Mouse (Mus musculus): ENCODE measurements around the gene Prg2. TPM values are rescaled to one million over a fixed set of nuclear protein-coding genes. Genes with fewer than 3 reads are reported as not detected.

The Prg2 gene
- polyA plus RNA-seq (2012; rRNA removed), result 0.29 and 0.43 TPM in 2 replicates

DNA sequence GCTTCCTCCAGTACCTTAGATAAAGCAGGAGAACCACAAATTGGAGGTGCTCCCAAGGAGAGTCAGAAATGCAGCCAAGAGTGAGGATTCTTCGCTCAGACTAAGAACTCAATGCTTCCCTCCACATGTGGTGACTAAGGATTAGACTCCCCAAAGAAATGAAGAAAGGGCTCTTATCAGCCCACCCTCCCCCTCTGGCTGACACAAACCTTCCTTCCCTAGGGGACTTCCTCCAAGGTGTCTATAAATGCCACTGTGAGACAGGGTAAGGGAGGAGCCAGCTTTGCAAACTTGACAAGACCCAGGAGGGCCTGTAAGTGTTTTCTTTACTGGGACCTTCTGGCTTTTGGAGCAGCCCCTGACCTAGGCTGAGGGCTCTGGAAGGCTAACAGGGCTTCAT, at the start of gene Prg2:
Gene Prg2, plus strand, starts transcription at position 274 of the 400 bp plus-strand sequence.

DNA sequence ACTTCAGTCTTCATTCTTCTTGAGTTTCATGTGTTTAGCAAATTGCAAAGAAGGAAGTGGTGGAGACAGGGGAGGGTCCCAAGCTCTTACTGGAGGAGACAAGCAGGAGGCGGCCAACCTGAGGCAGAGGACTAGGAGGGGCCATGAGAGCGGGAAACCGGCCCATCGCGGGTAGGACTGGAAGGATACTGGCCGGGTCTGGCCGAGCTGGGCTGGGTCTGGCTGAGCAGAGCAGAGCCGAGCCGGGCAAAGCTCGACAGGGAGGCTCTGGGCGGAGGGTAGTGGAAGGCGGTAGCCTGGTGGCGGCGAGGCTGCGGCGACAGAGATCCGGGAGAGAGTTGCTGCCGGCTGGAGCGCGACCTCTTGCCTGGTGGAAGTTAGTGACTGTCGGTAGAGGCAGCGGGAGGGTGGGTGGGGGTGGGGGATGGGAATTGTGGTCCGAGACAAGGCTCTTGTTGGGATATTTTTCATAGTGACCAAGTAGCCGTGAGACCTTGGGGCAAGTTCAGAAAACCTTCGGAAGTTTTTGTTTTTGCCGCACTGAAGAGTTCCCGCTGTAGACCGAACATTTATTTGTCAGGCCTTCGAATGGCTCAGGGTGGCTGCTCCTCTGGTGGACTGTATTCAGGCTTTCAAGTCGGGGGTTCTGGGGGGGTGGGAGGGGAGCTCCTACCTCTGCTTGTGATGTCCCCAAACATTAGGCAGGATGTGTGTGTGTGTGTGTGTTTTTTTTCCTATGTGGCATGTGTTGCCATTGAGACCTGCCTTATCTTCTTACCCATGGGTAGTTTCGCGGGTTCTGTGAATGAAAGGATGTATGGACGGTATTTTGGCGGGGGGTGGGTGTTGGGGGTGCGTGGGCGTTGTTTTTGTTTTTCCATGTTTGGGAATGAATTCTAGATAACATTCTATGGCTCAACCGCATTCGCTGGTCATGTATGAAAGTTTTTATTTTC, 43.5 kb upstream of the Prg2 start, which contains the start of gene Slc43a3:
Gene Slc43a3, plus strand, starts transcription at position 106 of the 956 bp plus-strand sequence.

DNA sequence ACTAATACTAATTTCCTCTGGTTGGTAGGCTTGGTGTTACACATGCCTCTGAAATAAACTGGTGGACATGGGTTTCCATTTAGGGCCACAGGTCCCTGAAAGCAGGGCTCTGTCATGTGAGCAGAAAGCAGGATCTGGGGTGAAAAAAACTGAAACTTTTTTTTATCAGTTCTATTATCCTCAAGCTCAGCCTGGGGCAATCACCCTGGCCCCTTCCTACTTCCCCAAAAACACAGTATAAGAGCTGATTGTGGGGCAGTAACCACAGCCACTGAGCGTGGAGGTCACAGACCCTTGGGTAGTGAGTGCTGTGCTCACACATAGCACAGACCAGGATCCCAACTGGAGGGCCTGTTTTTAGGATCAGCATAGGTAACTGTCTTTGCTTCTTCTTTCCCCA, 7.7 kb downstream of the Prg2 start, which contains the start of gene Prg3:
Gene Prg3, plus strand, starts transcription at position 286 of the 400 bp plus-strand sequence.

Other genes starting within 250 kb of the Prg2 start
- 6.1 and 7.2 TPM in 2 replicates for gene Ypel4, start 246.4 kb upstream of the Prg2 start, polyA plus RNA-seq (2012; rRNA removed)
- gene Gm19426, start 236.8 kb upstream of the Prg2 start, polyA plus RNA-seq (2012; rRNA removed), result 0.17 and 0.35 TPM in 2 replicates
- 227 and 242 TPM in 2 replicates for gene Serping1, start 205.0 kb upstream of the Prg2 start, polyA plus RNA-seq (2012; rRNA removed)
- gene Ube2l6, start 181.6 kb upstream of the Prg2 start, polyA plus RNA-seq (2012; rRNA removed), result 11.1 and 16.7 TPM in 2 replicates
- not detected in 2 replicates for gene Smtnl1, start 157.8 kb upstream of the Prg2 start, polyA plus RNA-seq (2012; rRNA removed)
- 28.1 and 31.6 TPM in 2 replicates for gene Timm10, start 153.5 kb upstream of the Prg2 start, polyA plus RNA-seq (2012; rRNA removed)
- 10.5 and 10.6 TPM in 2 replicates for gene Slc43a1, start 141.6 kb upstream of the Prg2 start, polyA plus RNA-seq (2012; rRNA removed)
- 3.2 and 4.2 TPM in 2 replicates for gene Rtn4rl2, start 93.8 kb upstream of the Prg2 start, polyA plus RNA-seq (2012; rRNA removed)
- 27.0 and 31.9 TPM in 2 replicates for gene Slc43a3, start 43.9 kb upstream of the Prg2 start, polyA plus RNA-seq (2012; rRNA removed)
- not detected in 2 replicates for gene Prg3, start 7.8 kb downstream of the Prg2 start, polyA plus RNA-seq (2012; rRNA removed)
- 64.4 and 82.2 TPM in 2 replicates for gene Ssrp1, start 56.8 kb downstream of the Prg2 start, polyA plus RNA-seq (2012; rRNA removed)
- gene P2rx3, start 57.0 kb downstream of the Prg2 start, polyA plus RNA-seq (2012; rRNA removed), result 0.49 and 0.66 TPM in 2 replicates
- gene Tnks1bp1, start 67.6 kb downstream of the Prg2 start, polyA plus RNA-seq (2012; rRNA removed), result 133 and 136 TPM in 2 replicates
- 3.3 and 4.9 TPM in 2 replicates for gene Aplnr, start 155.8 kb downstream of the Prg2 start, polyA plus RNA-seq (2012; rRNA removed)
- gene Lrrc55, start 216.7 kb downstream of the Prg2 start, polyA plus RNA-seq (2012; rRNA removed), result 1.1 and 1.2 TPM in 2 replicates

All from colon, adult 2 months (tissue).